Mouse (Mus musculus) megakaryocyte, embryonic 14.5 days (primary cell): ENCODE results near the gene Pkd2l1.

Experiments
- FLI1 ChIP-seq: IDR thresholded peaks from 2 replicates; pipeline ENCODE4 v1.6.1; 2012; ENCODE audit warnings: low read length, inconsistent platforms, mixed read lengths
- GATA1 ChIP-seq: IDR thresholded peaks from 3 replicates; pipeline ENCODE4 v1.6.1; 2012; ENCODE audit warnings: mixed read lengths, low read length, inconsistent platforms, borderline replicate concordance

- TF ChIP-seq GATA1 (no peak), FLI1 (no peak)
Observed at GRCm38 (mm10) chr19:44148991-44149390, 43.3 kb downstream of the Pkd2l1 start.
